Mouse (Mus musculus) embryo, embryonic 9.5 days (tissue): Measurements from ENCODE around the gene Med16.
A peak's percentile ranks its signal among the peaks of the same experiment; 100 is the strongest.

Experiments used
- DNase-seq: peaks from one replicate; pipeline ENCODE4 v3.0.0-alpha.2; 2017; ENCODE audit errors: extremely low spot score

Gene Med16

DNA sequence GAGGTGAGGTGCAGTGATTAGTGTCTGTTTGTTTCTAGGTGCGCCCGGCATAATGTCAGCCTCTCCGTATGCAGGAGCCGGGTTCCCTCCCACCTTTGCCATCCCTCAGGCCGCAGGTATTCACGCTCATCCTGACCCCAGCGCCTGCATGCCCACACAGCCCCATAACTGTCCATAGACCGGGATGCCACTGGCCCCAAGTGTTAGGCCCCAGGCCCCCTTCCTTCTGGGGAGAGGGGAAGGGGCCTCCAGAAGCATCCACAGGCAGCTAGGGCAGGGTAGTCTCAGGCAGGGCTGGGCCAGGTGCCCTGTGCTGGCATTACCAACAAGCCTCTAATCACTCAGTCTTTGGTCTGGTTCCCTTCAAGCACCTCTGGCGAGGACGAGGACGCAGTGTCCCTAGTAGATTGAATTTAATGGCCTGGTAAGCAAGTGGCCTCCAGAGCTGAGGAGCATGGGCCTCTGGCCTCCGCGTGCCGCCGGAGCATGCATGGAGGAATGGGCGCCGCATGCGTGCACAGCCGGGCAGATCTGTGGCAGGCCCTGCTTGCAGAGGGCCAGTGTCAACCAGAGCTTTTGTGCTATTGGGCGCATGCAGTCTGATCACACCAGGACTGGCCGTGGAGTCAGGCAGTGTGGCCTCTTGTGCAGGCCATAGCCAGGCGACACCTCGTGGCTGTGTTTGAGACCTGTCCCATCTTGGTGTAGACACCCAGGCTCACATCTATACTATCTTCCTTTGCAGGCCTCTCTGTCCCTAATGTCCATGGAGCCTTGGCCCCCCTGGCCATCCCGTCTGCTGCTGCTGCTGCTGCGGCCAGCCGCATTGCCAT is 48.4 kb downstream of the Med16 start:
- no peak for DNase-seq

DNA sequence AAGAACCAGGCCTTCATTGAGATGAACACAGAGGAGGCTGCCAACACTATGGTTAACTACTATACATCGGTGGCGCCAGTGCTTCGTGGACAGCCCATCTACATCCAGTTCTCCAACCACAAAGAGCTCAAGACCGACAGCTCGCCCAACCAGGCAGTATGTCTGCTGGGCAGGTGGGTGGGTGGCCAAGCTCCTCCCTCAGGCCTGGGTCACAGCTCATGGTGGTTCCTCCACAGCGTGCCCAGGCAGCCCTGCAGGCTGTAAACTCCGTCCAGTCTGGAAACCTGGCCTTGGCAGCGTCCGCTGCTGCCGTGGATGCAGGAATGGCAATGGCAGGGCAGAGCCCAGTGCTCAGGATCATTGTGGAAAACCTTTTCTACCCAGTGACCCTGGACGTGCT is 49.6 kb downstream of the Med16 start:
- no peak for DNase-seq

DNA sequence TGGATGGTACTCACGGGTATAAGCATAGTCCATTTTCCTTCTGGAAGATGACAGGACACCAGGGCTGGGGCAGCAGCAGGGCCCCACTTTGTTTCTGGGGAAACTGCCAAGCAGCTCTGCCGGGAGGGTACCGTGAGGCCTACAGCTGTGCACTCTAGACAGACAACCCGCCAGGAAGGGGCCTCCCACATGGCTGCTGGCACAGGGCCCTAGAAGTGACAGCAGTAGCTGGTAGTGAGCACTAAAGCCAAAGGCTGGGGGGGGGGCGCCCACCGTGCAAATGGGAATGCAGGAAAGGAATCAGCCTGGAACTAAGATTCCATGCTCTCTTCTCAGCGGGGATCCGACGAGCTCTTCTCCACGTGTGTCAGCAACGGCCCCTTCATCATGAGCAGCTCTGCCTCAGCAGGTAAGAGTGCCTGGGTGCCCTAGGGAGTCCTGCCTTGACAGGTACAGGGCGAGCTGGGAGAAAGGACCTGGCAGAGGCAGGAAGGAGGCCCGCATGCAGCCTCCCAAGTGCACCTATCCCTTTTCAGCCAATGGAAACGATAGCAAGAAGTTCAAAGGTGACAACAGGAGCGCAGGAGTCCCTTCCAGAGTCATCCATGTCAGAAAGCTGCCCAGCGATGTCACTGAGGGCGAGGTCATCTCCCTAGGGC is 50.2 kb downstream of the Med16 start:
- DNase-seq = no peak

DNA sequence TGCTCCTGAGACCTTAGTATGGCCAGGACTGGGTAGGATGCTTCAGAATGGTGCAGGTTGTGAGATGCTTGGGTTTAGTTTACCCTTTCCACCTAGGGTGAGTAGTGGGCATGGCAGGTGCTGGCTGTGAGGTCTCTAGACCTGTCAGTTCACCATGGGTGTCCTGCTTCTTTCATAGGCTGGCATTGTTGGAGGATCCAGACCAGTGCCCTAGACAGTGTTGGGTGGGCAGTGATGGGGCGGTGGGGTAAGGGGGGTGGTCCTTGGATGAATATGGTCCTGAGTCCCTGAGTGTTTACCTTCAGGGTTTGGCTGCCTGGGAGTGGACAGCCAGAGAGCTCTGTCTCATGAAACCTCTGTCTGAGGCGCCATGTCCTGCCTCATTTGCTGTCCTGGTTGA is 50.8 kb downstream of the Med16 start:
- DNase-seq = no peak

DNA sequence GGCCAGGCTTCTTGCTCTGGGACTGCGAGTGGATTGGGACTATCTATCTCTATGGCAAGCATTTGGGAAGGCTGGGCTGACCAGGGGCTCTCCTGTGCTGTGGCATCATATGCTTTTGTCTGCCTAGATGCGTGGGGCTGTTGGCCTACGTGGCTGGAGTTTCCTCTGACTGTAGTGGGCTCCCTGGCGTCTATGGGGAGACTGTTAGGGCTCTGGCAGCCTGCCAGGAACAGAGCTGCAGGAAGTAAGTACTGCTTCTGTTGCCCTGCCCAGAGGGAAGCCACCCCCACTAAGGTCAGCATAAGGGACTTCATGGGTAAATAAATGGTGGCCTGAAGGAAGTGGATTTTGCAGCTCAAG is 51.3 kb downstream of the Med16 start:
- DNase-seq = no peak

DNA sequence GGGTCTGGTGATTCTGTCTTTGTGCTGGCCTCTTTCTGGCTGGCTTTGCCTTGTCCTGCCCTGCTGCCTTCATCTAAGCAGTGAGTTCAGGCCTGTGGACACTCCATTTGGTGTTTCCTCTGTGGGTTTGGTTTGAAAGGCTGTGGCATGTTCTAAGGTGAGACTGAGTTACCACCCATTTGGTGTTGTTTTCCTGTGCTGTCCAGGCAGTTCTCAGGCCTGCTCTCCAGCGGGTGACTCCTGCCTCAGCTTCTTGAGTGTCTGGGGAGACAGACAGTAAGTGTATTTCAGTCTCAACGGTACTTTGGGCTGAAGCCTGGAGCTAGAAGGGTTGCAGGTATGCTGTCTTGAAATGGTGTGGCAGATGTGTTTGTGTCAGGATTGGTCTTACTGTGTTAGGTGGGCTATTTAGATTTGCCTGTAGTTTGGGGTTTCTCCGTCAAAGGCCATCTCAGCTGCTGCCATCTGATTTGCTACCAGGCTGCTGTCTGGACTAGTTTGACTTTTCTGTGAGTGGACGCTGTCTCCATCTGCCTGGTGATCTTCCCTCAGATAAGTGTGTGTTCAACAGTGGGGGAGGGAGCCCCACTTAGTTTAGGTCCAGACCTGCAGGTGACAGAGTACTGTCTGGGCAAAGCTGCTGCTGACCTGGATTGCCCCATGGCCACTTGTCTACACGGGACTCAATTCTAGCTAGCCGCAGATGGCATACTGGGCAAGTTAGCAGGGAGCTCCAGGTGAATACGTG is 51.8 kb downstream of the Med16 start:
- DNase-seq = no peak

DNA sequence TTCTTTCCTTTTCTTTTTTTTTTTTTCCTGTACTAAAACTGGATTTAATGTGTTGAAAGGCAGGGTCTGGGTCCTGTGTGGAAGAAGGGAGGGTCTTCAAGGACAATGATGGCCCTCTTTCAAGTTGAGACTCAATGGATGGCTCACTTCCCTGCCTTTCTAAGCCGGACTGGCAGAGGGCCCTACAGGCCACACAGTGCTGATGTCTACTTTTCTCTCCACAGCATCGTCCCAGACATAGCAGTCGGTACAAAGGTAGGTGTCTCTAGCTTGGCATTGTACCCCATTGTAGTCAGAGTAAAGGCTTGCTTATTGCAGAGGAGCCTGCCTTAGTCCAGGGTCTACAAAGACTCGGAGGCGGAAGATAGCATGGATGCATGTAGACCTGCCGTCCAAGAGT is 52.4 kb downstream of the Med16 start:
- no peak for DNase-seq

DNA sequence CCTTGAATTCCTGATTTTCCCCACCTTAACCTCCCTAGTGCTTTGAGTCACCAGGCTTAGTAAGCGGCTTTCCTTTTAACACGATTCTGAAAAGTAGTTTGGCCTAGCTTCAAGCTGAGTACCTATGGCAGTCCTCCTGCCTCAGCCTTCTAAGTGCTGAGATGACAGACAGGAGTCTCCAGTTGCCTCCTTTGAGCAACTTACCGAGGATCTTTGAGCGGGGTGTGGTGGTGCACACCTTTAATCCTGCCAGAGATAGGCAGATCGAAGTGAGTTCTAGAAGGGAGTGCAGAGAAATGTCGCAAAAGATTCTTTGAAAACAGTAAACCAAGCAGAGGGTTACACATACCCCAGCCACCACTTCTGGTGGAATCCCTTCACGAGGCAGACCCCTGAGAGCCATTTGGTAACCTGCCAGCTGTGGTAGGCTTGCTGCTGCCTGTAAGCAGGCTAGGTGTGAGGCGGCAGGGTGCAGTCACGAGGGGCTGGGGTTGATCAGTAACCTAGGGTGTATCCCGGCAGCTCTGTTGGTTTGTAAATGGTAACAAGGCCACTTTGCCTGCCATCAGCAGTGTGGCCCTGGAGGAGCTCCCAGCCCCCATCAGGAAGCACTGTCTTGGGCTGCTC is 53.1 kb downstream of the Med16 start:
- DNase-seq = no peak

DNA sequence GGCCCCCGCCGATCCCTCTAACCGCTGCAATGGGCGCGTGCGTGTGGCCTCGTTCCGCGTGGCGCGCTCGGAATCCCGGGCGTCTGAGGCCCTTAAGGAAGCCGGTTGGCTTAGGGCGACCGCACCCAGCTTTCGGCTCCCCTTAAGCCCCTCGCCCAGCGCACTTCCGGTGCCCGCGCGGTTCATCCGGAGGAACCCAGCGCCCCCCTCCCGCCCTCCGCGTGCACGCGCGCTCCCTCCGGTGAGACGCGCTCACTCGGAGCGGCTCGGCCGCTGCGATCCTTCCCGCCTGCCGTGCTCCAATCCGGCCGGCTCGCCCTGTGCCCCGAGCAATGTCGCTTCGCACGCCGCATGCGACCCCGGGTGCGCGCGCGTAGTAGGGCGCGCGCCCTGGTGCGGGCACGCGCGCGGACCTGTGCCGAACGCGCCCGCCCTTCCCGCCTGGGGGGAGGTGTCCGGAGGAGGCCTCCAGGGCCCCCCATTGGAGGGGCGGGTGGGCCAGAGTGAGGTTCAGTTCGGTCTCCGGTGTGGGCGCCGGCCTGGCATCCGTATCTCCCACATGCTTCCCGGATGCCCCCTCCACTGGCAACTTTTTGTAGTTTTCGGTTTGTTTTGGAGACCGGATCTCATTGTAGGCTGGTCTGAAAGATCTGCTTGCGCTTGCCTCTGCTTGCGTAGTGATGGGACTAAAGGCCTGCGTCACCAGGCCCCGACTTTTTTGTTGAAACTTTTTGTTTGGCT is 53.8 kb downstream of the Med16 start:
- peak; percentile 83 for DNase-seq

DNA sequence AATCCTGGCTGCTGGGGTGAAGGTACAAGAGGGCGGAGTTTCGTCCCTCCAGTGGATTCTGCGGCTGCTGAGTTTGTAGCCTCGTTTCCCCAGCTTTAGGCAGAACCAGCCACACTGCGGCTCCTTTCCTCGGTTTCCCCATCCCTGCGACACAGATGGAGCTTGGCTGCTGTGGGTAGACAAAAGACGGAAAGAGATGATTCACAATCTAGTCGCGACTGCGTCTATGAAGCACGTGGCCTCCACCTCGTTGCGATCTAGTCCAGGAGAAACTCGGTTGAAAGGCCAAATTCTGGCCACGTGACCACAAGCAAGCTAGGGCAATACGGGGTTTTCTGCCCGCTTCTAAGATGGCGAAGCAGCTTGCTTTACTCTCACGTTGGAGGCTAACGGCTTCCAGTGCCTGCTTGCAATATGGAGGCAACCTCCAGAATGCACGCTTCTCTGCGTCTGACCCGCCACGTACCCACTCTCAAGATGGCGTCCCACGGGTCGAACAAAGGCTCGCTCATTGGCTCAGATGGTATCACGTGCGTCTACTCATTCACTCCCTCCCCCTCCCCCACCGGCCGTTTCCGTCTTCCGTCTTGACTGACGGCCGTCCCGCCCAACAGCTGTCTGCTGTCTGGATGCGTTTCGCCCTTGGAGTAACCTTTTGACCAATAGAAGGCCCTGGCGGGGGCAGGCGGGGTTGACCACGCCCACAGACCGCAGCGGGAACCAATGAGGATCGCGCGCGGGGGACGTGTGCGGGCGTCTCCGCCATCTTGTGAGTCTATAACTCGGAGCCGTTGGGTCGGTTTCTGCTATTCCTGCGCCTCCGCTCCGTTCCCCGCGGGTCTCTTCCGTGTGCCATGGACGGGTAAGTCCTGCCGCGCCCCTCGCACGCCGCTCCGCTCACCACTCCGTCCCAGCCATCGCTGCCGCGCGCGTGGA is 54.6 kb downstream of the Med16 start, which contains the start of gene Ptbp1:
Ptbp1 (plus strand) TSS at position 568 of the 936 bp plus-strand sequence.
- DNase-seq = peak; percentile 100

DNA sequence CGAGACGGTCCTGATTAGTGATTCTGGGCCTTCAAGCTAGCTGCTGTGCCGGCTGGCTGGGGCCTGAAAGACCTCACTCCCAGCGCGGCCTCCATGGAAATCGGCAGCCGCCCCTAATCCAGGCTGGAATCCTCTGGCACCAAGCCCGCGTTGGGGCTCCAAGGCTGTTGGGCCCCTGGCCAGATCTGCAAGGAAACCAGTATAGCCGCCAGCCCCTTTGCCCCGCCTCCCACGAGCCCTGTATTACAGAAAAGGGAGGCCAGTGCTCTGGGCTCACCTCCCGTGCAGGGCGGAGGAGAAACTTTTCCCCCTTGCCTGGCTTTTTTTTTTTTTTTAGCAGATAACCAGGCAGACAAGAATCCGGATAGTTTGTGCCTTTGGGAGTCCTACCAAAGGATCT is 55.3 kb downstream of the Med16 start:
- DNase-seq = peak; percentile 83

DNA sequence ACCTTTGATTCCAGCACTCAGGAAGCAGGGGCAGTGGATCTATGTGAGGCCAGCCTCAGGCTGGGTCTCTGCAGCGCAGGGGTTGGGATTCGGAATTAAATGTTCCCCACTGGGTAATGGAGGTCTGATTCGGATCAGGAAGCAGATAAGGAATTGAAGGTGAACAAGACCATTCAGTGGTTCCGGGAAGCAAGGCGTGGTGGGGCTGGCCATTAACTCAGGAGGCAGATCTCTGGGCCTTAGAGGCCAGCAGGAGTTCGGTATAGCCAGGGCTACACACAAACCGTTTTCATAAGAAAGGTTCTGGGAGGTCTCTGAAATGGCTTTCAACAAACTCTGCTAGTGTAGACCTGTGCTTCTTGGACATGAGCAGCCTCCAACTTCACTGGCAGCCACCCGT is 55.9 kb downstream of the Med16 start:
- DNase-seq = no peak

DNA sequence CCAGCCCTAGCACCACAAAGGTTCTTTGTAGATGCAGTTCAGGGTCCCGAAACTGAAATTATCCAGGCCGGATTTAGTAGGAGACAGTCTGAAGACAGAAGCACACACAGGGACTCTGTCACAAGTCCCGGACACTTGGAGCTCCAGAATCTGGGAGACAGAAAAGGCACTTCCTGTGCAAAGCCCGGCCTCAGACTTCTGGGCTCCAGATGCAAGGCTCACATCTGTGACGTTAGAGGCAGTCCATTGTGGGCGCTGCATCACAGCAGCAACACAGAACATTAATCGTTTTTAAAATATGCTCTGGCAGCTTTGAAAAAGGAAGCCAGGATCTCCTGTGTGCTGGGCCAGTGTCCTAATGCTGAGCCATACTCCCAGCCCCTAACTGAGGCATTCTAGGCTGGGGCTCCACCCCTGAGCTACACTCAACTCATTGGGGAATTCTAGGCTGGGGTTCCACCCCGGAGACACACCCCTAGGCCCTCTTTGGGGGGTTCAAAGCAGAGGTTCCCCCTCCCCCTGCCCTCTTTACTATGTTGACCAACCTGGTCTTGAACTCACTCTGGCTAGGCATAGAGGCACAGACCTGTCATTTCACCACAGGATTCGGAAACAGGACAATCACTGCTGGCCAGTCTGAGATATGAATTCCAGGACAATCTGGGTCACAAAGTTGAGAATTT is 56.5 kb downstream of the Med16 start:
- no peak for DNase-seq

DNA sequence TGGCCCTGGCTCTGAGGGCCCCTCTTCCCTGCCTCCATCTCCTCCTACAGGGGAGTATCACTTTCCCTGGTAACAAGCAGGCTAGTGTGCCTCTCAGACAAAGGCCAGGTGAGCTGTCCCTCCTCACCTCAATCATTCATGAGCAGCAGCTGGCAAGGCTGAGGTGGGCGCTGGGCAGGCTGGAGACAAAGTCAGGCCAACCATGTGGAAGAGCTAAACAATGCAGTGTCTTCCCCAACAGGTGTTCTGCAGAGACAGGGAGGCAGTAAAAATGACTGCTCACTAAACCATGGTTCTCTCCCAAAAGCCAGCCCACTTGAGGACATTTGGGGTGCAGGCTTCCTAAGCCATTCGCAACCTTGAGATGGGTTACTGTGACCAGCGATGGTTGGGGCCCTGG is 57.1 kb downstream of the Med16 start:
- DNase-seq = no peak

DNA sequence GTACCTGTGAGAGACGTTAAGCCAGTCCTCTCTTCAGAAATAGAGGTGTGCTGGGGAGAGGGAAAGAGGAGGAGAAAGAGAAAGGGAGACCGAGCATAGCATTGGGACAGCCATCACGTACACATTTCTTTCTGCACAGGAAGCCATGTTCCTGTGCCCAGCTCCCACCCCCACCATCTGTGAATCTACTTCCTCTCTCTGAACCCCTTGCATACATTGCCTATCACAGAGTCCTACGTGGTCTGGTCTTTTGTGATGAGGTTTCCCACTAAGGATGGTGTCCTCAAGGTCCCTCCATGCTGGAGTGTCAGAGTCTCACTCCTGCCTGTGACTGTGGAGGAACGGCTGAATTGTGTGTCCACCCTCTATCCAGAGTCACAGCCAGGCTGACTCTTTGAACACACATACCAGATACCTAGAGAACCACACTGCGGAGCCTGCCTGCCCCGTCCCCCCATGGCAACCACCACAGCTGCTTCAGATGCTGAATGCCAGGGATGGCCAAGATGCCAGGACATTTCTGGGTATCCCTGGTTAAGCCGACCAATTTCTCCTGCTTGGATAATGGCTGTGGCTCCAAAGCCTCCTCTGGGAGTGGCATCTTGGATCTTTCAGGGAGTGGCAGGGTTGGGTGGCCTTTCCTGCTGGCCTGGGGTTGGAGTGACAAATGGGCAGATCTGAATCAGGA is 58.6 kb downstream of the Med16 start:
- no peak for DNase-seq

DNA sequence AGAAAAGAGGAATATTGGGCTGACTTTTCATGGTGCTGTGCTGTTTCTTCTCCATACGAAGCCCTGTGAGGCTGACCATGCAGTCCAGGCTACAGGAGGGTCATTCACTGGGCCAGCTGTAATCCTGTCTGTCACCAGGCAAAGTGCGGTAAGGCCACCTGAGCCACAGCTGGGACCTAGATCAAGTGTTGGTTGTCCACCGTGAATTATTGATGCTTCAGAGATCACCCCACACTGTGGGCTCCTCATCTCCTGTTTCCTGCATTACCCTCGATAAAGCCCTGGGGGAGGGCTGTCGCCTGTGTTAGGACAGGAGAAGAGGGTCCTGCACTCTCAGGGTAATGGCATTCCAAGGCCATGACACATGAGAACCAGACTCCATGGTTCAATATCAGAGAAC is 62.2 kb downstream of the Med16 start:
- no peak for DNase-seq
